Mouse (Mus musculus) spleen, postnatal 10 days (tissue): Measurements from ENCODE around the gene Aqp3.
A peak's percentile ranks its signal among the peaks of the same experiment; 100 is the strongest.

Experiments
- DNase-seq, 2 experiments: peaks; one replicate each; pipeline ENCODE4 v3.0.0; 2021 to 2022; ENCODE audit warnings: low spot score in 2 of 2

Gene Aqp3

GRCm38 (mm10) chr4:41097871-41098576 is at the start of gene Aqp3:
TSS of gene Aqp3 (minus strand) at chr4:41098183.
- DNase-seq: peak; percentile 53 to 71

DNA sequence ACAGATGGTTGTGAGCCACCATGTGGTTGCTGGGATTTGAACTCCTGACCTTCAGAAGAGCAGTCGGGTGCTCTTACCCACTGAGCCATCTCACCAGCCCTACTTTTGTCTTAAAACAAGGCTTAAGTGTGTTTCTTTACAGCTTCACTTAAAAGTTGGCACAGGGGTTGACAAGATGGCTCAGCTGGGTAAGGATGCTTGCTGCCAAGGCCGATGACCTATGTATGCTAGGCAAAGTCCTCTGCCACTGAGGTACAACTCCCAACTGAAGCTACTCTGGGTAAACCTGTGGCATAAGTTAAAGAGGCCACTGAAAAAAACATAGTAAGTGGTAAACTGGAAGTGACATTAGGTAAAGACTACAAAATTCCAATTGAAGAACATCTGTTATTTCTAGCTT is 44.6 kb upstream of the Aqp3 start:
- no peak for DNase-seq

DNA sequence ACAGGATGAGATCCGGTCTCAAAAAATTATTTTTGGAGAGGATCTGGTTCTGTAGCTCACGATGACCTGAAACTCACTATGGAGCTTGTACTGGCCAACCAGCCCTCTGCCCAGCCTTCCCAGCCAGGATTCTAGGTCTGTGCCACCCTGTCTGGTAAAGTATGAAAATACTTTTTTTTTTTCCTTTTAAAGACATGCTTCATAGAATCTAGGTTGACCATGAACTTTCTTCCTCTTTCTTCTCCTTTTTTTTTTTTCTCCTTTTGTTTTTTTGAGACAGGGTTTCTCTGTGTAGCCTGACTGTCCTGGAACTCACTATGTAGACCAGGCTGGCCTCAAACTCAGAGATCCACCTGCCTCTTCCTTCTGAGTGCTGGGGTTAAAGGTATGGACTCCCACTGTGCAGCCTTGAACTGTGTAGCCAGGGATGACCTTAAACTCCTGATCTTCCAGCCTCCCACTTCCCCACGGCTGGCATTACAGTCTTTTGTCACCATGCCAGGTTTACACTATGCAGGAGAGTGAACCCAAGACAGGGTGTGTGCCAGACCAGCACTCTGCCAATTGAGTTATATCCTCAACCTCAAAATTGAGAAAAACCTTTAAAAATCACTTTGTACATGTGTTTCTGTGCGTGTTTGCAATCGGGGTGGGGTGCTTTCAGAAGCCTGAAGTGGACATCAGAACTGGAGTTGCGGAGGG is 42.3 kb upstream of the Aqp3 start:
- DNase-seq: no peak

DNA sequence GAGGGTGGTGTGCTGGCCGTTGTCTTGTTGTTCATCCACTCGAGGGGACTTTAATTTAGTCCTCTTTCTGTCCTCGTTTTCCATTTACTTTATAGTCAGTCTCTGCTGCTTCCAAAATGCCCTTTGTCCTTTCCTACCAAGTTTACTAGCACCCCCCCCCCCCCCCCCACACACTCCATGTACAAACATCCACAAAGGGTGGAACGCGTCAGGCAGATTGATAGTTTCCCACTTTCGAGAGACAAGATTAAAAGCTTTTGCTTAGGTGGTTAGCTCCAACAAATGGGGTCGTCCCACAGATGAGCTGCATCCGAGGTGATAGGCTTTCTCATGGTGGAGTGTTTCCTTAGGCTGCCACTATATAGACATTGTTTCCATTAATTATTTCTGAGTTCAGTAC is 38.8 kb upstream of the Aqp3 start:
- DNase-seq: no peak

GRCm38 (mm10) chr4:41136454-41136805 is 38.4 kb upstream of the Aqp3 start:
- DNase-seq: peak; percentile 59 to 68

DNA sequence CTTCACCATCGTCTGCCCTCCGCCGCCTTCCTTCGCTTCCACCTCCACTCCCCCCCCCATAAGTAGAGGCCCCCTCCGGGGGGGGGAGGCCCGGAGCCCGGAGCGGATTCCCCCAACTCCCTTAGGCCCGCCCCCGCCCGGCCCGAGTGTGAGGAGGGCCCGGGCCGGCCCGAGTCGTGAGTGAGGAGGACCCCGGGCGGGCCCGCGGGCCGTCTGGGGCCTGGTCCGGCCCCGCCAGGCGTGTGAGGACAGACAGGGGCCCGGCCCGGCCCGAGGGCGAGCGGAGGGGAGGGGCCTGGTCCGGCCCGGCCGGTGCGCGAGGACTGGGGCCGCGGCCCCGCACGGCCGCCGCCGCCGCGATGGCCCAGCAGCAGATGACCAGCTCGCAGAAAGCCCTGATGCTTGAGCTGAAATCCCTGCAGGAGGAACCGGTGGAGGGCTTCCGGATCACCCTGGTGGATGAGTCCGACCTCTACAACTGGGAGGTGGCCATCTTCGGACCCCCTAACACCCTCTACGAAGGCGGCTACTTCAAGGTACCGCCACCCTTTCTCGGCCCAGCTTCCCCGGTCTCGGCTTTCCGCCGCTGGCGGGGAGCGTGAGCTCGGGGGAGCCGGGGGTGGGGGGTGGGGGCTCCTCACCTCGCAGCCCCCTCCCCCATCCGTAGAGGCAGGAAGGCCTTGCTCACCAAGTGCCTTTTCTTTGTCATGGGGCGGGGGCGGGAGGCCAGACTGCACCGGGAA is 37.9 kb upstream of the Aqp3 start, which contains the start of gene Ube2r2:
Gene Ube2r2, plus strand, starts transcription at position 33 of the 743 bp plus-strand sequence.
- peak; percentile 72 to 75 for DNase-seq

GRCm38 (mm10) chr4:41134935-41135710 is 37.1 kb upstream of the Aqp3 start:
- DNase-seq: peak; percentile 82 to 85

DNA sequence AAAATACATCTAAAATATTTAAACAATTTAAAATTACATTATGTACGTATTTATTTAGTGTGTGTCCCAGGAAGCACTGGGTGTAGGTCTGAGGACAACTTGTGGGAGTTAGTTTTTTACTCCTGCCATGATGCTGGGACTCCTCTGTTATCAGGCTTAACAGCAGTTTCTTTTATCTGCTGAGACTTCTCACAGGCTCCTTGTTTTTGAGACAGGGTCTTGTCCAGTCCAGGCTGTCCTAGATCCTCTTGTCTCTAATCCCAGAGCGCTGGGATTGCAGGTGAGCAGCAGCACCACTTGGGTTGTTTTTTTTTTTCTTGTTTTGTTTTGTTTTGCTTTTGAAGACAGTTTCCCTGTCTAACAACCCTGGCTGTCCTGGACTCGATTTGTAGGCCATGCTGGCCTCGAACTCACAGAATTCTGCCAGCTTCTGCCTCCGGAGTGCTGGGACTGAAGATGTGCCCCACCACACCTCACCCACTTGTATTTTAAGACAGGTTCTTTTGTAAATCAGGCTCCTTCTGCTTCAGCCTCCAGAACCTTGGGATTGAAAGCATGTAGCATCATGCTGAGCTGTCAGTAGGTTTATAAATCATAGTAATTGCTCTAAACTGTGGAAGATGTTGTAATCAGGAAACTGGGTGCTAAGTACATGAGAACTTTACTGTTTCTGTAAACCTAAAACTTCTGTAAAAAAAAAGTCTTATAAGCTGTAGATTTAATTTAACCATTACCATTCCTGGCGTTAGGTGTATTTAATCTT is 35.7 kb upstream of the Aqp3 start:
- peak; percentile 42 to 43 for DNase-seq

DNA sequence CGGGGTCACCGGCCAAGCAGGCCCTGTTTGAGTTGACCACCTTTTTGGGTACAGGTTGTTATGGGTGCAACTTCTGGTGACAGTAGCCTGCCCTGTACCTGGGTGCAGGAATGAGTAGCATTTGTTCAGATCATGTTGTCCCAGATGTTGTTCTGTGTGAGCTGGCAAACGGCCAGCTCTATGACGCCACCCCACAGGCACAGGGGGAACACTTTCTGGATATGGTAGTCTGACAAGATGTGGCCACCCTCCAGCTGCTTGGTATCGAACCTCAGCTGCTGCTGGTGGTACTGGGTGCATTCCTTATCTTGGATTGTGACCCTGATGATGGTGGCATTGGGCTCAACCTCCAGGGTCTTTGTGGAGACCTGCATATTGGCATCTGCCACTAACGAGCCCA is 34.5 kb upstream of the Aqp3 start:
- peak; percentile 60 to 65 for DNase-seq

GRCm38 (mm10) chr4:41129836-41130235 is 31.9 kb upstream of the Aqp3 start:
- DNase-seq: peak in 1 of 2 experiments; percentile 51

DNA sequence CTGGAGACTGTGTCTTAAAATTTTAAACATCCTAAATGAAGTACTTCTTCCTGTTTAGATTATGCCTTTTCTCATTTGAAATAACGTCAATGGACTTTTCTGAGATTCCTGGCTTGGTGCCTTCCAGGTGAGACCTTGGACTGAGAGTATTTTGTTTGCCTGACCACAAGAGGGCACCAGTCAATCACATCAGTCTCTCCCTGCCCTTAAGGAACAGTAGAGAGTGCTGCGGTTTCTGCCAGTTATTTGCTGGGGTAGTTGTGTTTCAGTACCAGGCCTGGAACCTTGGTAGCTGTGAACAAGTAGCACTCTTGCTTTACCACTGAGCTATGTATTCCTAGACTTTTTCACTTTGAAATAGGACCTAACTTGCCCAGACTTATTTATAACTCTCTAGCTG is 31.4 kb upstream of the Aqp3 start:
- peak; percentile 69 to 83 for DNase-seq

- DNase-seq: peak; percentile 92 to 97
Measured at GRCm38 (mm10) chr4:41124180-41124951, 26.4 kb upstream of the Aqp3 start, which contains the start of gene Nol6. TSS of gene Nol6 (minus strand) at chr4:41124455.

DNA sequence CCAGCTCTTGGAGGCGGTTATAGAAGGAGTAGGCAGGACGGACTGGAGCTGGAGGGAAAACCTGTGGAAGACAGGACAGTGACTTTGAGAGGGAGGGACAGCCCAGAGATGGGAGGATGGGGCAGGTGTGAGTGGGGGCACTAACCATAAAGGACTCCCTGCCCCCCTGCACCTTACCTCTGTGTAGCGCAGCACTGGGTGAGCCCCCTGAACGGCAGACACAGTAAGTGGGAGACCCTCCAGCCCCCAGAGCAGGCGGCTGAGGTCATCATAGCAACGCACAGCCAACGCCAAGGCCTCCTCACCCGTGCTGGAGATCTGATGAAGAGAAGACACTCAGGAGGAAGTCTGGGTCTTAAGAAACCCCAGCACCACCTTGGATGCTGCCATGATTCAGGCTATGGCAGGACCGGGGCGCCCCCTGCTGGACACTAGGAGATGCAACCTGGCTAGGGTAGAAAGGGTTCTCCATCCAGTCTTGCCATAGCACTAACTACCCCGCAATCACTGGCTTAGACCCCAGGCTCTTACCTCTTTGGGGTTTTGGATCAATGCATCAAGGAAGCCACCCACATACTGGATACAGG is 20.8 kb upstream of the Aqp3 start:
- peak; percentile 69 to 89 for DNase-seq

DNA sequence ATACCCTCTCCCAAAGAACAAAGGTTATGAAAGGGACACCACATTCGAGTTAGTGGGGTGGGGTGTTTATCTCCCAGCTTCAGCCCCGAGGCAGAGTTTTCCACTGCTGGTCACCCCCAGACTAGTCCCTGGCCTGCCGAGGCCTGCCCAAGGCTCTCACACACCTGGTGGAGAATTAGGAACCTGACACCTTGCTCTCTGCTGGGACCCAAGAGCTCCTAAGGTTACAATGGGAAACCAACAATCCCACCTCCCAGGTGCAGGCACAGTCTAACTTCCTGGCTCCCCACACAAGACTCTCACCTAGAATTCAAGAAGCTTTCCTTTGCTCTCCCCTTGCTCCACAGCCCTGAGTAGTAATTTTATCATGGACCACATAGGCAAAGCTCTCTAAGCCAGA is 18.8 kb upstream of the Aqp3 start:
- DNase-seq: no peak

DNA sequence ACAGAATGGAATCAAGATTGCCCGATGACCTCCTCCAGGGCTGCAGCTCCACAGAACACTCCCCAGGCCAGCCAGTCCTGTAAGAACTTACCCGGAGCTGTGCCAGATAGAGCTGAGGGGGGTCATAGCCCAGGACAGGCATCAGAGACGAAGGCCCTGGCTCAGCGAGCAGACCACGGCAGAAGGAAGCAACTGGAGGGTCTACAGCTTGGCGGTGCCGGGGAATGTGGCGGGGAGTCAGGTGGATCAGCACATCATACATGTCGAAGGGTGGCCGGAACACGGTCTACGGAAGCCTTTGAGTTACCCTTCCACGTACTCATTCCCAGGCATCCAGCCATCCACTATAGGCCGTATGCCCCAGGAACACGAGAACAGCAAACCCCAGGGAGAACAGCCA is 17.8 kb upstream of the Aqp3 start:
- DNase-seq: no peak

- DNase-seq: no peak
Measured at GRCm38 (mm10) chr4:41115074-41115473, 17.1 kb upstream of the Aqp3 start.

GRCm38 (mm10) chr4:41114358-41115070 is 16.5 kb upstream of the Aqp3 start:
- DNase-seq: no peak

GRCm38 (mm10) chr4:41108717-41109425 is 10.9 kb upstream of the Aqp3 start:
- no peak for DNase-seq

GRCm38 (mm10) chr4:41107440-41107839 is 9.5 kb upstream of the Aqp3 start:
- no peak for DNase-seq
